Mouse (Mus musculus) liver, embryonic 13.5 days (tissue): Measurements from ENCODE around the gene D430041D05Rik. TPM values are rescaled to one million over a fixed set of nuclear protein-coding genes. Genes with fewer than 3 reads are reported as not detected.
A peak's percentile ranks its signal among the peaks of the same experiment; 100 is the strongest.

ENCODE experiments used
- ATAC-seq: fragments of 200-750 bp; cut with Nextera tagmentation; 2 replicates; pipeline ENCODE4 v1.8.0; 2017; ENCODE audit warnings: low read depth, mild to moderate bottlenecking, moderate number of reproducible peaks, moderate library complexity
- DNase-seq: peaks from one replicate; pipeline ENCODE4 v3.0.0; 2022
- H3K27ac ChIP-seq: fragments of 300-500 bp; sonication (generic); 2 replicates; pipeline ENCODE4 v1.5.1; 2015; ENCODE audit warnings: moderate library complexity, mild to moderate bottlenecking, inconsistent platforms
- H3K27me3 ChIP-seq: fragments of 300-500 bp; sonication (generic); 2 replicates; pipeline ENCODE4 v1.6.1; 2015; ENCODE audit warnings: mild to moderate bottlenecking, inconsistent platforms
- H3K36me3 ChIP-seq: fragments of 300-500 bp; sonication (generic); 2 replicates; pipeline ENCODE4 v1.6.1; 2015; ENCODE audit warnings: mild to moderate bottlenecking, inconsistent platforms
- H3K4me1 ChIP-seq: fragments of 300-500 bp; sonication (generic); replicated peaks from 2 replicates; pipeline ENCODE4 v1.6.1; 2015; ENCODE audit warnings: inconsistent platforms
- H3K4me2 ChIP-seq: fragments of 300-500 bp; sonication (generic); 2 replicates; pipeline ENCODE4 v1.6.1; 2015; ENCODE audit warnings: inconsistent platforms, mild to moderate bottlenecking, moderate library complexity
- H3K4me3 ChIP-seq: fragments of 300-500 bp; sonication (generic); replicated peaks from 2 replicates; pipeline ENCODE4 v1.5.1; 2015; ENCODE audit warnings: mild to moderate bottlenecking, inconsistent platforms
- H3K9ac ChIP-seq: fragments of 300-500 bp; sonication (generic); 2 replicates; pipeline ENCODE4 v1.6.1; 2015; ENCODE audit warnings: mild to moderate bottlenecking, inconsistent platforms
- H3K9me3 ChIP-seq: fragments of 300-500 bp; sonication (generic); replicated peaks from 2 replicates; pipeline ENCODE4 v1.6.1; 2016; ENCODE audit warnings: inconsistent platforms
- WGBS: fragments of 180-500 bp; shearing (Covaris S2); methylation state at CpG from one replicate; pipeline ENCODE4 v1.1.7; 2015; ENCODE audit not compliant: insufficient replicate concordance; 5-methylcytosine and 5-hydroxymethylcytosine counted together
- polyA plus RNA-seq: library from polyadenylated mRNA; unstranded; fragments of >200 nt; fragmentation: Nextera tagmentation; extraction: Ambion mirVana; gene quantifications from 2 replicates; pipeline ENCODE4 v1.2.1, GENCODE M21; 2015

D430041D05Rik gene
- polyA plus RNA-seq, 1 experiment from 2014 or later: 0.01 TPM

GRCm38 (mm10) chr2:104313246-104313645 lies 97.6 kb downstream of the D430041D05Rik start:
- Histone ChIP-seq H3K36me3 (no peaks in the 10 kb centered on the region), H3K27ac (no peak overlapping the region), H3K9ac (no peak overlapping the region), H3K27me3 (no peaks in the 10 kb centered on the region), H3K4me1 (no peaks in the 10 kb centered on the region), H3K9me3 (no peaks in the 10 kb centered on the region), H3K4me3 (no peak overlapping the region), H3K4me2 (no peak overlapping the region)
- DNase-seq (no peak), ATAC-seq (no peak)
- WGBS: 70% methylated on average over 6 of the region's 6 CpGs

GRCm38 (mm10) chr2:104307102-104307501 lies 103.7 kb downstream of the D430041D05Rik start:
- Histone ChIP-seq H3K27ac (no peak overlapping the region), H3K4me3 (no peak overlapping the region), H3K4me1 (no peaks in the 10 kb centered on the region), H3K9me3 (no peaks in the 10 kb centered on the region), H3K36me3 (no peaks in the 10 kb centered on the region), H3K27me3 (no peaks in the 10 kb centered on the region), H3K4me2 (no peak overlapping the region), H3K9ac (no peak overlapping the region)
- DNase-seq: no peak
- ATAC-seq: no peak
- 54% methylated on average over 4 of the region's 4 CpGs for WGBS

GRCm38 (mm10) chr2:104305722-104306121 lies 105.1 kb downstream of the D430041D05Rik start:
- no peak overlapping the region for H3K4me2 ChIP-seq
- H3K27me3 ChIP-seq: no peaks in the 10 kb centered on the region
- no peak overlapping the region for H3K4me3 ChIP-seq
- no peaks in the 10 kb centered on the region for H3K9me3 ChIP-seq
- H3K36me3 ChIP-seq: no peaks in the 10 kb centered on the region
- no peak for DNase-seq
- no peaks in the 10 kb centered on the region for H3K4me1 ChIP-seq
- H3K9ac ChIP-seq: no peak overlapping the region
- H3K27ac ChIP-seq: no peak overlapping the region
- no peak for ATAC-seq
- 64% methylated on average over 5 of the region's 5 CpGs for WGBS

GRCm38 (mm10) chr2:104299912-104300311 lies 110.9 kb downstream of the D430041D05Rik start:
- Histone ChIP-seq H3K4me1 (no peaks in the 10 kb centered on the region), H3K27ac (no peak overlapping the region), H3K4me3 (no peak overlapping the region), H3K4me2 (no peak overlapping the region), H3K9me3 (no peaks in the 10 kb centered on the region), H3K27me3 (no peaks in the 10 kb centered on the region), H3K36me3 (no peaks in the 10 kb centered on the region), H3K9ac (no peak overlapping the region)
- 22% methylated on average over 1 of the region's 1 CpGs for WGBS
- no peak for ATAC-seq
- no peak for DNase-seq

GRCm38 (mm10) chr2:104299160-104299559 lies 111.7 kb downstream of the D430041D05Rik start:
- peak; percentile 14 for DNase-seq
- H3K27me3 ChIP-seq: no peaks in the 10 kb centered on the region
- WGBS: 14% methylated on average over 7 of the region's 7 CpGs
- no peaks in the 10 kb centered on the region for H3K9me3 ChIP-seq
- H3K36me3 ChIP-seq: no peaks in the 10 kb centered on the region
- no peaks in the 10 kb centered on the region for H3K4me1 ChIP-seq
- H3K9ac ChIP-seq: no peak overlapping the region
- no peak for ATAC-seq
- H3K4me3 ChIP-seq: no peak overlapping the region
- no peak overlapping the region for H3K4me2 ChIP-seq
- H3K27ac ChIP-seq: no peak overlapping the region

GRCm38 (mm10) chr2:104286821-104287220 lies 124.0 kb downstream of the D430041D05Rik start:
- DNase-seq (no peak), ATAC-seq (no peak)
- H3K27ac ChIP-seq: no peak overlapping the region
- no peak overlapping the region for H3K4me2 ChIP-seq
- no peaks in the 10 kb centered on the region for H3K9me3 ChIP-seq
- no peaks in the 10 kb centered on the region for H3K27me3 ChIP-seq
- no peak overlapping the region for H3K4me3 ChIP-seq
- 62% methylated on average over 3 of the region's 3 CpGs for WGBS
- H3K36me3 ChIP-seq: no peaks in the 10 kb centered on the region
- no peak overlapping the region for H3K9ac ChIP-seq
- H3K4me1 ChIP-seq: no peaks in the 10 kb centered on the region

GRCm38 (mm10) chr2:104283401-104283955 lies 127.3 kb downstream of the D430041D05Rik start:
- Histone ChIP-seq H3K27me3 (no peaks in the 10 kb centered on the region), H3K4me1 (no peaks in the 10 kb centered on the region), H3K4me2 (no peak overlapping the region), H3K9ac (no peak overlapping the region), H3K9me3 (no peaks in the 10 kb centered on the region), H3K36me3 (no peaks in the 10 kb centered on the region), H3K4me3 (no peak overlapping the region), H3K27ac (no peak overlapping the region)
- ATAC-seq (no peak), DNase-seq (no peak)
- WGBS: 74% methylated on average over 8 of the region's 8 CpGs

GRCm38 (mm10) chr2:104282835-104283234 lies 128.0 kb downstream of the D430041D05Rik start:
- WGBS: 72% methylated on average over 2 of the region's 2 CpGs
- H3K4me1 ChIP-seq: no peaks in the 10 kb centered on the region
- no peaks in the 10 kb centered on the region for H3K27me3 ChIP-seq
- ATAC-seq (no peak), DNase-seq (no peak)
- no peak overlapping the region for H3K4me3 ChIP-seq
- no peak overlapping the region for H3K27ac ChIP-seq
- H3K9me3 ChIP-seq: no peaks in the 10 kb centered on the region
- no peaks in the 10 kb centered on the region for H3K36me3 ChIP-seq
- H3K4me2 ChIP-seq: no peak overlapping the region
- H3K9ac ChIP-seq: no peak overlapping the region

- ATAC-seq (no peak), DNase-seq (no peak)
- no peak overlapping the region for H3K9ac ChIP-seq
- H3K9me3 ChIP-seq: no peaks in the 10 kb centered on the region
- no peaks in the 10 kb centered on the region for H3K27me3 ChIP-seq
- no peak overlapping the region for H3K27ac ChIP-seq
- H3K4me1 ChIP-seq: no peaks in the 10 kb centered on the region
- no peak overlapping the region for H3K4me2 ChIP-seq
- H3K4me3 ChIP-seq: no peak overlapping the region
- 52% methylated on average over 4 of the region's 4 CpGs for WGBS
- H3K36me3 ChIP-seq: no peaks in the 10 kb centered on the region
Measured at GRCm38 (mm10) chr2:104267049-104267448, 143.8 kb downstream of the D430041D05Rik start.

- no peaks in the 10 kb centered on the region for H3K36me3 ChIP-seq
- no peak overlapping the region for H3K27ac ChIP-seq
- H3K9me3 ChIP-seq: no peaks in the 10 kb centered on the region
- WGBS: 55% methylated on average over 4 of the region's 4 CpGs
- H3K4me1 ChIP-seq: no peaks in the 10 kb centered on the region
- DNase-seq: no peak
- no peak for ATAC-seq
- H3K4me3 ChIP-seq: no peak overlapping the region
- no peak overlapping the region for H3K4me2 ChIP-seq
- H3K27me3 ChIP-seq: no peaks in the 10 kb centered on the region
- H3K9ac ChIP-seq: no peak overlapping the region
Measured at GRCm38 (mm10) chr2:104261741-104262067, 149.1 kb downstream of the D430041D05Rik start.

- WGBS: 58% methylated on average over 18 of the region's 18 CpGs
- ATAC-seq: no peak
- no peak for DNase-seq
- no peak overlapping the region for H3K27ac ChIP-seq
- H3K36me3 ChIP-seq: no peaks in the 10 kb centered on the region
- no peaks in the 10 kb centered on the region for H3K4me1 ChIP-seq
- H3K27me3 ChIP-seq: no peaks in the 10 kb centered on the region
- H3K9me3 ChIP-seq: no peaks in the 10 kb centered on the region
- no peak overlapping the region for H3K9ac ChIP-seq
- no peak overlapping the region for H3K4me2 ChIP-seq
- no peak overlapping the region for H3K4me3 ChIP-seq
Measured at GRCm38 (mm10) chr2:104260920-104261740, 149.7 kb downstream of the D430041D05Rik start.

GRCm38 (mm10) chr2:104256585-104256984 lies 154.2 kb downstream of the D430041D05Rik start:
- DNase-seq: no peak
- Histone ChIP-seq H3K9me3 (no peaks in the 10 kb centered on the region), H3K36me3 (no peaks in the 10 kb centered on the region), H3K4me1 (no peaks in the 10 kb centered on the region), H3K27ac (no peak overlapping the region), H3K9ac (no peak overlapping the region), H3K4me2 (no peak overlapping the region), H3K4me3 (no peak overlapping the region), H3K27me3 (no peaks in the 10 kb centered on the region)
- no peak for ATAC-seq
- WGBS: 66% methylated on average over 15 of the region's 15 CpGs
